Mouse (Mus musculus) cerebellum, postnatal 10 days (tissue): Measurements from ENCODE around the gene Wbp2.
A peak's percentile ranks its signal among the peaks of the same experiment; 100 is the strongest.

Experiments used
- DNase-seq, 2 experiments: peaks; one replicate each; pipeline ENCODE4 v3.0.0; 2021; ENCODE audit warnings: mixed read lengths in 2 of 2

Gene Wbp2

DNA sequence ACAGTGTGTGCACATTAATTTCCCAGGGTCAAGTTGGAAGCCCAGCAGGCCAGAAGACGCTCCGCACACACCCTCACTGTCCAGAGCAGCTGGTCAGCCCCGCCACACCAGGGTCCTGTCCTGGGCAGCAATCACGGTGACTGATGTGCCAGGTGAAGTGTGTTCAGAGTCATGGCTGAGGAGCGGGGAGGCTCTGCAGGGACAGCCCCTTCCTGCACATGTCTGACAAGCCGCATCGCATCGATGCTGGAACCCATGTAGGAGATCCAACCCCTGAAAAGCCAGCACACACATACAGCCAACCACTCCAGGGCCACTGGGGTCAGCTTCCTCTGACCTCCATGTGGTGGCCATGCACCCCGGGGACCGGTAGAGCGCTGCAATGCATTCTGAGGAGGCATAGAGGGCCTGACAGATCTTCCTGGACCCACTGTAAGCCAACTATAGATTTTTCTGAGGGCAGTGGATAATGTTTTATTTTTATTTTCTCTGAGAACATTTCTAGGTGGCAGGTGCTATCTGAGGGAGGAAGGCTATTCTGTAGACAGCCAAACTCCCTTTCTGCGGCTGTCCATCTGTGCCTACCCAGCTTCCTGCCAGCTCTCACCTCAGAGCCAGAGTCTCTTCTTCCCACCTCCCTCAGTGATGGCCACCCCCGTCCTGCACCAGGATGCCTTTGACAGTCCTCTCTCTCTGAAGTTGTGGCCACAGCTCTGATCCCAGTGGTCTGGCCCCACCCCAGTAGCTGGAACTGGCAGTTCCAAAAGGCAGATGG, 25.0 kb downstream of the Wbp2 start:
- peak; percentile 76 to 81 for DNase-seq

DNA sequence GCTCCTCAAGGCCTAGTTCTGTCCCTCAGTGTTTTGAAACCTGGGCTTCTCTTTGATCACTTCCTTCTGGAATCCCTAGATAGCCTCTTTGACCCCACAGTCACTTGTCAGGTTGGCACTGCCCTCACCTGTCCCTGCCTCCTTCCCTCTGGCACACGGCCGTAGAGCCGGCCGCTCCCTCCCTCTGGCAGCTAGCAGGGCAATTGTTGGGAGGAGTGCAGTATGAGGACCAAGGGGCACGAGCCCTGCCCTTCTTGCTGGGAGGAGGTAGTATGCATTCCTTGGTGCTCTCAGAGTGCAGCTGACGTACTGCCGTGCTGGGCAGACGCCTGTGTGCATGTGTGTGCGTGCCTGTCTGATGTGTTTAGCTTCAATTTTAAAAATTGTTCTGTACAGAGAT, 26.2 kb downstream of the Wbp2 start:
- no peak for DNase-seq

DNA sequence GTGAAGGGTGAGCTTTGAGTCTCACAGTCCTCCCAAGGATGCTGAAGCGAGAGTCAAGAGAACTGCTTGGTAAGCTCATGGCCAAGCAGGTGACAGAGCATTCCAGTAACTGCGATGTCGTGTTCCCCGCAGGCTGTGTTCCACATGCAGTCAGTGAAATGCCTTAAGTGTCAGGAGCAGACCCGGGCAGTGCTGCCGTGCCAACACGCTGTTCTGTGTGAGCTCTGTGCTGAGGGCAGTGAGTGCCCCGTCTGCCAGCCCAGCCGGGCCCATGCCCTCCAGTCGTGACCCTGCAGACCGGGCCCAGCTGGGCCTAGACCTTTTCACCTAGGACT, 27.1 kb downstream of the Wbp2 start:
- no peak for DNase-seq

DNA sequence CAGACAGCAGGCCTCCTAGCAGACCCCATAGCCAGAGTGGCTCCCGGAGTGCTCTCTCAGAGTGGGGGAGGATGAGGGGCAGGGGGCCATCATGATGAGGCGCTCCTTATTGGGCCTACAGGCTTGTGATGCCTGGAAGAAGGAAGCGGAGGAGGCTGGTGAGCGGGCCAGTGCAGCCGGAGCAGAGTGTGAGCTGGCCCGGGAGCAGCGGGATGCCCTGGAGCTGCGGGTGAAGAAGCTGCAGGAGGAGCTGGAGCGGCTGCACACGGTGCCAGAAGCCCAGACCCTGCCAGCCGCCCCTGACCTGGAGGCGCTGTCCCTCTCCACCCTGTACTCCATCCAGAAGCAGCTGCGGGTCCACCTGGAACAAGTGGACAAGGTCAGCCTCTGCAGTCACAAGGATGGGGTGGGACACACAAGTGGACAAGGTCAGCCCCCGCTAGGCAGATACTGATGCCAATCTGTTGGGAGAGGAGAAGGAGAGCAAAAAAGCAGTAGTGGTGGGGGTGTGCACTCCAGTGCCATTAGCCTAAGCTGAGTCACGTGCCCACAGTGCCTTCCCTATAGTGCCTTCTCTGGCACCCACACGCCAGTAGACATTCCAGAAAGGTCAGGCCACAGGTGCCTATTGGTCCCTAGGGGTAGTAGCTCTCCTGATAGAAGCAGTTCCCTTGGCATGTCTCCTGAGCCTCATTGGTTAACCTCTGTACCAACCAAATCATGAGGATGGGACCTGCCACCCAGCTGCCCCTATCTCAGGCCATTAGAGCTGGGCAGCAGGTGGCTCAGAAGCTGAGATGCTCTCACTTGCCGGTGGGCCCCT, 27.7 kb downstream of the Wbp2 start:
- DNase-seq, result no peak

DNA sequence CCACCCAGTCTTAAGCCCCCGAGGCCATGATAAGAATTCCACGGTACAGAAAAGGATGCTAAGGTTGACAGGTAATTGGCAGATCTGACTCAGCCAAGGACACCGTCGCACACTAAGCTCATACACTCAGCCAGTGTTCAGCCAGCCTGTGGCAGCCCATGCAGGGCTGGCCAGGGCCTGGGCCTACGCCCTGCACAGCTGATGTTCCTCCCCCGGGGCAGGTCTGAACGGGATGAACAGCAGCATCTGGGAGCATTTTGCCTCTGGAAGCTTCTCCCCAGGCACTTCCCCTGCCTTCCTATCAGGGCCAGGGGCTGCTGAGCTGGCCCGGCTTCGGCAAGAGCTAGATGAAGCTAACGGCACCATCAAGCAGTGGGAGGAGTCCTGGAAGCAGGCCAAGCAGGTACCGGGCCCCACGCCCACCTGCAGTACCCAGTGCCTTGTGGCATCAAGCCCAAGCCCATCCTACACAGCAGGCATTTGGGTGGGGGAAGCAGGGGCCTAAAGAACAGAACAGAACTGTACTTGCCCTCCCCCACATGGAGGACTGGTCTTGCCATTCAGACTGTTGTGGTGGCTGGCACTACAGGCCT, 28.7 kb downstream of the Wbp2 start:
- DNase-seq, result peak; percentile 52 to 54

DNA sequence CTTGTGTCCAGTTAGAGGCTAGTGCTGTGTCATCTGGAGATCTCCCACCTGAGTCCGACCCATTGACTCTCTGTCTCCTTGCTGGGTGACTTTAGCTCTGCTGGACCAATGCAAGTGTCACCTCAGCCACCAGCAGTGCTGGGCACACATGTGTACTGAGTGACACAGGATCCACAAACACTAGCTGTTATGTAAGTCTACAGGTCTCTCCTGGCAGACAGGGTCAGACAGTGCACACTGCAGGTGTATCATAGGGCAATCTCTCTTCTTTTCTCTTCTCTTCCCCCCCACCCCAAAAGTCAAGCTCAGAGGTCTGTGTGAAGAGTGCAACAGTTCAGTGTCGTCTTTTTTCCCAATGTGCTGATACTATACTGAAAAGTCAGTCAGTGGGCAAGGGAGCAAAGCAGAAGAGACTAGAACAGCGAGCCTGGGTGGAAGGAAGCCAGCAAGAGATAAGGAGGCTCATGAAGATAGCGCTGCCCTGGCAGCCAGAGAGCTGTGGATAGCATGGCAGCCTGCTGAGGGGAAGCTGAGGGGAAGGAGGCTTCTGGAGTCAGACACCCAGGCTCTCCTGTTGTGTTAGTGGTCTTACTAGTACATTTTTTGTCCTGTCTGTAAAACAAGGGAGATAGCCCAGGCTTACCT, 29.4 kb downstream of the Wbp2 start:
- no peak for DNase-seq

DNA sequence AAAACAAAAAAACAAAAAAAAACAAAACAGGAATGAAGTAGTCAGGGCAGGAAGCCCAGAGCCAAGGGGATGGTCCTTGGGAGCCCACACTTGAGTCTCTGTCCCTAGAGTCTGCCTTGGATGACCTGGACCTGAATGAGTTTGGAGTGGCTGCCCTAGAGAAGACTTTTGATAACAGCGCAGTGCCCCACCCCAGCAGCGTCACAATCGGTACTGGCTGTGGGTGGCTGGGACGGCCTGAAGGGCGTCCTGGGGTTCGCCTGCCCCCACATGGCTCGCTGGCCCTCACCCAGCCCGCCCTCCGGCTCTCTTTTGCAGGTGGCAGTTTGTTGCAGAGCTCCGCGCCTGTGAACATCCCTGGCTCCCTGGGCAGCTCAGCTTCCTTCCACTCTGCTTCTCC, 30.9 kb downstream of the Wbp2 start:
- no peak for DNase-seq

DNA sequence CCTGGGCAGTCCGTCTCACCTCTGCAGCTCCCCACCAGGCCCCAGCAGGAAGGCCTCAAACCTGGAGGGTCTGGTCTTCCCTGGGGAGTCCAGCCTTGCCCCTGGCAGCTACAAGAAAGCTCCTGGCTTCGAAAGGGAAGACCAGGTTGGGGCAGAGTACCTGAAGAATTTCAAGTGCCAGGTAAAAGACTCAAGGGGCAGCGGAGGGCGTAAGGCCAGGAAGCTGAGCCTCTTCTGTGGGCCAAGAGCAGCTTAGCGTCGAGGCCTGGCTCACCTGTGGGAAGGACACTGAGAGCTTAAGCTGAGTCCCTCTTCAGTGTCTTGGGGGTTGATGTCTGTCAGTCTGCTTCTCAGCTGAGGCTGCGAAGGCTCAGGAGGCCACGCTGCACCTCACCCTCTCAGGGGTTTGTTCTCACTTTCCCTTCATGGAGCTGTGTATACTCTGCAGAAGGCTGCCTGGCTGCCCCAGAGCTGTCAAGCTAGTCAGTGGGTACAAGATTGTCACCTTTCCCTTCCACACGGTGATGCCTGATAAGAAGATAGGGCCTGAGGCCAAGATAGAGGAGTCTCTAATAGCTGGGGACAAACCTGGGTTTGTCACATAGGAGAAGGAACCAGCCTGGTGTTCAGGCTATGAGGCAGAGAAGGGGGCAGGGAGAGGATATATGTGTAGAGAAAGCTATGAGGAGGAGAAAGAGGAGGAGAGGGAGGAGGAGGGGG, 33.1 kb downstream of the Wbp2 start:
- no peak for DNase-seq

DNA sequence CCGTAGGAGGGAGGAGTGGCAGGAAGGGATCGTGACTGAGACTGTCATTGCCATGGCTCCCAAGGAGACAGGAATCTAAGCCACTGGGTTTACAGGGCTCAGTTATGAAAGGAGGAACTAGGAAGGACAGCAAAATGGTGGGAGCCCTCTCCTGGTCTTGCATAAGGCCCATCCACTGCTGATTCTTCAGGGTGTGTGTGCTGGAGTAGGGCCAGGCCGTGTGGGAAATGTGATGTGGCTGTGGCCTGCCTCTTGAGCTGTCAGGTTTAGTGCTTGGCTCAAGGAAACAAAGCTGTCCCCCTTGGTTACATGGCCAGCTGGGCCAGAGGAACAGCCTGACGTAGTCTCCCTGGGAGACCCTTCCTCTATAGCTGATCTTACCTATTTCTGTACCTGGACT, 36.6 kb downstream of the Wbp2 start:
- no peak for DNase-seq

DNA sequence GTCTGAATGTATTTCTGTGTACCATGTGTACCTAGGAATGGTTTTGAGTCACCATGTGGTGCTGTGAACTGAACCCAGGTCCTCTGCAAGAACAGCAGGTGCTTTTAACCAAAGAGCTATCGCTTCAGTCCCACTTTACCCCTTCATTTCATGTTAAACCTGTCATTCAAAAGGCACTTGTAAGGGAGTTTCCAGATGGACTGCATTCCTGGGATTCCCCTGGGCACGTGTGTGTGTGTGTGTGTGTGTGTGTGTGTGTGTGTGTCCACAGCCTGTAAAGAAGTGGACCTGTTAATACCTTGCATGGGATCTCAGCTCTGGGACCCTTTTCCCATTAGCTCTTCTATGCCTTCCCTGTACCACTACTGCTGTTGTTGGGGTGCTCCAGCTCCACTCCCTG, 37.2 kb downstream of the Wbp2 start:
- DNase-seq, result no peak

DNA sequence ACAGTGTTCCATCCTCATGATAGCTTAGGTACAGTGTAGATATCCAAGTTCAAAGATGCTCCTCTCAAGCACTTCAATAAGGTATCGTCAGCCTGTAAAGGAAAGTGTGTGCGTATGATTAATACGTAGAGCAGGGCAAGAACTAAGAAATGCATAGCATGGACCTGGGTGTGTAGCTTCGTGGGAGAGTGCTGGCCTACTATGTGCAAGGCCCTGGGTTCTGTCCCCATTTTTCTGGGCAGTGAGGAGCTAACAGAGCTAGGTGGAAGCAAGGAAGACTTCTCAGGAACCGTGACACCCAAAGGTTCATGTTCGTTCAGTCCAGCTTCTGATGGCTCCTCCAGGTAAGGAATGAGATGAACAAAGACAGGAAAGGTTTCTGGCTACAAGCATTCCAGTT, 41.6 kb downstream of the Wbp2 start:
- no peak for DNase-seq

DNA sequence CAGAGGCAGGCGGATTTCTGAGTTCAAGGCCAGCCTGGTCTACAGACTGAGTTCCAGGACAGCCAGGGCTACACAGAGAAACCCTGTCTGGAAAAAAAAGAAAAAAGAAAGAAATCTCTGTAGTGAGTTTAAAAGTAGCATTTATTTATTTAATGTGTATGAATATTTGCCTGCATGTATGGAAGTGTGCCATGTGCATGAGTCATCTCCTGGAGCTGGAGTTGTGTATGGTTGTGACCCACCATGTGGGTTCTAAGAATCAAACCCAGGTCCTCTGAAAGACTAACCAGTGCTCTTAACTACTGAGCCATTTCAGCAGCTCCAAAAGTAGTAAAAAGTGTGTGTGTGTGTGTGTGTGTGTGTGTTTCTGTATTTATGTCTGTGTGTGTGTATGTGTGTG, 43.5 kb downstream of the Wbp2 start:
- DNase-seq, result no peak

DNA sequence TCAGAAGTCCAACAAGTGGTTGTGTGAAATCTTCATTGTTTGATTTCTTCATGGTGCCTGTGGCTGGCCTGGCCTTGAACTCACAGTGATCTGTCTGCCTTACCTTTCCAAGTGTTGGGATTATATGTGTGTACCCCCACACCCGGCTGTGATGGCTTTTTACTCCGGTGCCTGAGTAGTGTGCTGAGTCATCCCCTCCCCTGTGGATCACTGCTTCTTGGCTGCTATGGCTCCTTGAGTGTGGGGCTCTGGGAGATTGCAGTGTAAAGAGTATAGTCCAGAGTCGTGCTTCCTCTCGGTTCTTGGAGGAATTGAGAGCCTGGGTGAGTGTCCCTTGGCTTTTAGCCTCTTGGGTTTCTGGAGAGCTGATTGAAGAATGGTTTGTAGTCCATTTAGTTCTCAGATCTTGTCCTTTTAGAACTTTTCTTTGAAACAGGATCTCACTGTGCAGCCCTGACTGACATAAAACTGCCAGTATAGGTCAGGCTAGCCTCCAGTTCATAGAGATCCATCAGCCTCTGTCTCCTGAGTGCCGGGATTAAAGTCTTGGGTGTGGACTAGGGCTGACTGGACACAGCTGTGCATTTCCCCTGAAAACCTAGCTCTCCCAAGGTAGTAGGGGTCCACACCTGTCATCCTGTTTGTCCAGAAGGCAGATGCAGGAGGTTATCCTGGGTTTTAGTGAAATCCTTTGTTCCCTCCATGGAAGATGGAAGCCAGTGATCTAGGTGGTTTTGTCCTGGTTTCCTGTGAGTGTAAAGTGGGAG, 44.2 kb downstream of the Wbp2 start:
- DNase-seq, result no peak

DNA sequence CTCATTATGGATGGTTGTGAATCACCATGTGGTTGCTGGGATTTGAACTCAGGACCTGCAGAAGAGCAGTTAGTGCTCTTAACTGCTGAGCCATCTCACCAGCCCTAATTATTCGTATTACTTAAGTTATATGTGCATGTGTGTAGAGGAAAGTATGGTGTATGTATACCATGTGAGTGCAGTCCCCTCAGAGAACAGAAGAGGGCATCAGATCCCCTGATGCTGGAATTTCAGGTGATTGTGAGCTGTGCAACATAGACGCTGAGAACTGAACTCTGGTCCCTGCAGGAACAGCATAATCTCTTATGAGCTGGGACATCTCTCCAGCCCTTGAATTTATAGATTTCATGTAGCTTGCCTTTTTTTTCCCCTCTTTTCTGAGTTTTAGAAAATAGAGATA, 45.0 kb downstream of the Wbp2 start:
- DNase-seq, result no peak

DNA sequence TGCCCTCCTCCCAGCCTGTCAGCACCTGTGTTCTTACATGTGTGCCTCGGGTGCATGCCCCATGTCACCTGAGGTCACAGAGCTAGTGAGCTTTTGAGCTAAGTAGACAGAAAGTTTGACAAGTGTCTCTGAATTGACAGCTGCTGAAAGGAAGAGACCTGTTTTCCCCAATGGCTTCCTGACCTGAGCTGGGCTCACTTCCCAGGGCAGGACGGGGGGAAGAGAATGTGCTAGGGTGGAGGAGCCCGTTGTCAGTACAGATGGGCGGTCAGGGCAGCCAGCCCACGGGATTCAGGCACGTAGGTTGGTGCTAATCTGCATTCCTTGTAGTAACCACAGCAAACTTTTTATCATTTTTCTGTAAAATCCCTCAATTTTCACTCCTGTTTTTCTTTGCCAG, 46.2 kb downstream of the Wbp2 start:
- DNase-seq, result no peak

DNA sequence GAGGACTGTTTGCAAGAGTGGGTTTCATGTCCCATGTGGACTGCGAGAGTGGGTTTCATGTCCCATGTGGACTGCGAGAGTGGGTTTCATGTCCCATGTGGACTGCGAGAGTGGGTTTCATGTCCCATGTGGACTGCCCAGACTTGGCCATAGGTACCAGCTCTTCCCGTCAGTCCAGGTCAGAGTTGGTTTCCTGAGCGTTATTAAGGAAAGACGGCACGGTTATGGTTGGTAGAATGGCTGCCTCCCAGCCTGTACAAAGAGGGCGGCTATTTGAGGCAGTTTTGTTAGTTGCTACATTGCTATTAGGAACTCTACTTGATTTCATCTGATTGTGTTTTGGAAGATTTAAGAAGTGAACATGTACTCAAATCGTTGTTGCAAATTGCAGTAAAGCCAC, 49.0 kb downstream of the Wbp2 start:
- DNase-seq, result no peak

DNA sequence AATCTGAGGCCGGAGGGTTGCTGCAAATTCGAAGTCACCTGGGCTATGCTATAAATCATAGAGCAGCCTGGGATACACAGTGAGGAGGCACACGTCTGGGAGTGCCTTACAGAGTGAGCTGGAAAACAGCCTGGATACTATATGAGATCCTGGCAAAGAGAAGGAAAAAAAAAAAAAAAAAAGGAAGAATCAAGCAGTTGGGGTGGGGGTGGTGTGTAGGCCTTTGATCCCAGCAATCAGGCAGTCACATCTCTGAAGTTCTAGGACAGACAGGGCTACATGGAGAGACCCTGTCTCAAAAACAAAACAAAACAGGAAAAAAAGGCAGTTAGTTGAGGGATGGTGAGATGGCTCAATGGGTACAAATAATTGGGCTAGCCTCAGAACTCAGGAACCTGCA, 50.1 kb downstream of the Wbp2 start:
- no peak for DNase-seq

DNA sequence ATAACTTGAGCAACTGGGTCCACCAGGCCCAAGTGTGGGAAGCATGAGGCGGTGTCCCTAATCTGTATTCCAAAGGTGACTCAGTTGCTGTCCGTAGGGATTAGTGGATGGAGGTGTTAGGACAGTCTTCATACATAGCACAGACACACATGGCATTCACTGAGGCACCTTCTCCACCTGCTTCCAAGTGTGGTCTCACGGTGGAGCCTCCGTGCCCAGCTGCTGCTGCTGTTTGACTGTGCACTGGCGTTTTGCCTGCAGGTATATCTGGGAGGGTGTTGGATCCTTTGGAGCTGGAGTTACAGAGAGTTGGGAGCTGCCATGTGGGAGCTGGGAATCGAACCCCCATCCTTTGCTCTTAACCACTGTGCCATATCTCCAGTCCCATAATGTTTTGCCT, 52.2 kb downstream of the Wbp2 start:
- DNase-seq, result no peak

DNA sequence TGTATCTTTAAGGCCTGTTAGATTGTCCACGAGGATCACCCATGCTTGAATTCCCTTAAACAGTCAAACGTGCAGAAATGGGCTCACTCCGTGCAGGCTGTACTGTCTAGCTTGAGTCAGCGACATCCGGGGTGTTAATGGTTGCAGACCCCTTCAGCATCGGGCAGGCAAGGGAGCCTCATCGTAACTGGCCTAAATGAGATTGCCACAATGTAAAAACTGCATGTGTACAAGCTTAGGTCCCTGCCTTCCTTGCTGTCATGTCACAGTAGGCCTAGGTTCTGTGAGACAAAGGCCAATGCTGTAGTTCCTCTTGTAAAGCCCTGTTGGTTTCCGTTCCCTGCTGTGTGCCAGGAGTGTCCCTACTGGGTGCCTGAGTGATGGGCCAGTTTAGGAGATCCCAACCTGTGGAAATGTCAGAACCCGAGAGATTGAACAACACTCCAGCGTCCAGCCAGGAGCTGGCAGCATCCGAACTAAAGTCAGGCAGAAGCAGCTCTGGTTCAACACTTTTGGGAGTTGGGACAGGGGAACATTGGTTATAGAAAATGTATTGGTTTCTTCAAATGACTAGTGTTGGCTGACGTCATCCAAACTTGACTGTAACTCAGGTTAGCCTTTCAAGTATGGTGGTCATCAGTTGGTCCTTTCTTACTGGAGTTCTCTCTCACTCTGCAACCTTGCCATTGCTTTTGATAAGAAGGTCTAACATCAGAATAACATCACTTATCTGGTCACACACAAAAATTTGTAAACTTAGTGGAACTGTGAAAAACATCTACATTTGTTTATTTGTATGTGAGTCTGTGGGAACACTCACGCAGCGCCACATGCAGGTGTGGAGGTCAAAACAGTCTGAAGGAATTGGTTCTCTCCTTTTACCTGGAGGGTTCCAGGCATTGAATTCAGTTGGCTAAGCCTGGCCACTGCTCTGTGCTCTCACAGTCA, 55.6 kb downstream of the Wbp2 start:
- DNase-seq, result peak; percentile 53 to 65

DNA sequence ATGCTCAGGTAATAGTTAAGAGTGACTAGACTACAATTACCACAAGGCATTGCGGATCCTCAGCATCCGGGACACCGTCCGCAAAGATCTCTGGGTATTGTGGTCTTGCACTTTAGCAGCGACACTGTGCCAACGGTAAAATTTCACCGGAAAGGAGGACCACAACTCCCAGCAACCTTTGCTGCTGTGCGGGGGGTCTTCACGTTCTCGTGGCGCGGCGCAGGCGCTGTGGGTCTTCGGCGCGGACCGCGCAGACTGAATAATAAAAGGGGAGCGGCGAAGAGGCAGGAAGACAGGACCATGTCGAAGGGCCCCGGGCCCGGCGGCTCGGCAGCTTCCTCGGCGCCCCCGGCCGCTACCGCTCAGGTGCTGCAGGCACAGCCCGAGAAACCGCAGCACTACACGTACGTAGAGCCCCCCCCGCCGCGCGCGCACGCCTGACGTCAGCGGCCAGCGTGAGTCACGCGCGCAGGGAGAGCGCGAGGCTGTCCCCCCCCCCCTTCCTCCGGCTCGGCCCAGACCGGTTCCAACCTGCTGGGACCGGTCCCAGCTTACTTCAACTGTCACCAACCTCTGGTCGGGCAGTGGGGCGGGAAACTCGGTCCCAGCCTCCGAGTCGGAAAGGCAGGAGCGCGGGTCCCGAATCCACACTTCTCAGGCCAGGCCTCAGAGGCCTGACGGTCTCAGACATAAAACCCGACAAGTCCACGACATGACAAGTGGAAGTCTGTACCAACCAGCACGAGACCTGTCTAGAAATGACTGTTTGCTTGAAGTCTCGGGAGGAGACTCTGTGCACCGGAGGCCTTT, 56.5 kb downstream of the Wbp2 start, which contains the start of gene Unk:
Gene Unk, plus strand, starts transcription at position 235 of the 810 bp plus-strand sequence.
- DNase-seq, result peak; percentile 99 to 100
